Mouse (Mus musculus) kidney, embryonic 16.5 days (tissue): ENCODE results near the gene Smoc1. TPM values are rescaled to one million over a fixed set of nuclear protein-coding genes. Genes with fewer than 3 reads are reported as not detected.

Experiments
- ATAC-seq: fragments of 200-750 bp; cut with Nextera tagmentation; 2 replicates; pipeline ENCODE4 v1.8.0; 2017; ENCODE audit warnings: moderate TSS enrichment; ENCODE audit not compliant: low FRiP score, low TSS enrichment
- H3K27ac ChIP-seq: fragments of 300-500 bp; sonication (generic); 2 replicates; pipeline ENCODE4 v1.5.1; 2014; ENCODE audit warnings: low read length
- H3K27me3 ChIP-seq: fragments of 300-500 bp; sonication (generic); 2 replicates; pipeline ENCODE4 v1.6.1; 2014; ENCODE audit warnings: low read length, control low read depth, mixed read lengths; ENCODE audit not compliant: insufficient read depth
- H3K36me3 ChIP-seq: fragments of 300-500 bp; sonication (generic); 2 replicates; pipeline ENCODE4 v1.6.1; 2014; ENCODE audit warnings: low read length, control low read depth, mixed read lengths; ENCODE audit not compliant: insufficient read depth
- H3K4me1 ChIP-seq: fragments of 300-500 bp; sonication (generic); 2 replicates; pipeline ENCODE4 v1.6.1; 2014; ENCODE audit warnings: low read length, control low read depth, mixed read lengths; ENCODE audit not compliant: insufficient read depth
- H3K4me2 ChIP-seq: fragments of 300-500 bp; sonication (generic); replicated peaks from 2 replicates; pipeline ENCODE4 v1.6.1; 2014; ENCODE audit warnings: low read depth, low read length
- H3K4me3 ChIP-seq: fragments of 300-500 bp; sonication (generic); 2 replicates; pipeline ENCODE4 v1.5.1; 2014; ENCODE audit warnings: mild to moderate bottlenecking, low read length
- H3K9ac ChIP-seq: fragments of 300-500 bp; sonication (generic); replicated peaks from 2 replicates; pipeline ENCODE4 v1.6.1; 2014; ENCODE audit warnings: low read length
- H3K9me3 ChIP-seq: fragments of 300-500 bp; sonication (generic); 2 replicates; pipeline ENCODE4 v1.6.1; 2016; ENCODE audit warnings: low read length, control low read depth
- WGBS: fragments of 180-500 bp; shearing (Covaris S2); extraction: QIAGEN DNeasy Blood & Tissue Kit; methylation state at CpG from one replicate; pipeline ENCODE4 v1.1.7; 2014; 5-methylcytosine and 5-hydroxymethylcytosine counted together
- polyA plus RNA-seq: library from polyadenylated mRNA; unstranded; fragments of >200 nt; fragmentation: Nextera tagmentation; extraction: Ambion mirVana; gene quantifications from 2 replicates; pipeline ENCODE4 v1.2.1, GENCODE M21; 2015

Gene Smoc1
- polyA plus RNA-seq, 1 experiment from 2014 or later = 2.1 TPM

DNA sequence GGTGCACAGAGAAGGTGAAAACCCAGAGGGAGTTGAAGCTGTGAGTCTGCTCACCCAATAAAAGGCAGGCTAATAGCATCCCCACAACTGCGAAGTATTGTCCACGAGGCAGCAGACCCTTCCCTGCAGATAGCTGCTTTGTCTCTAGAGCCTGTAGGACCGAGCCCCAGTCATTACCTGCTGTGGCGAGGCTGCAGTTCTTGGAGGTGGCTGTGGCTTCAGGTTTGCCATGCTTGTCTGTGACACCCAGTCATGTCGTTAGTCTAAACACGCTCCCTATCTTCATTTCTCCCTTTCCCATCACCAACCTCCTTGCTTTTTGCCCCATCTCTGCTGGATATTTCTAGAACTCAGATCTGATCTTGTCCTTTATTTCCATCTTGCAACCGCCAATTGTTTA lies 66.6 kb downstream of the Smoc1 start:
- H3K27me3 ChIP-seq = peaks cover 13% of the 10 kb centered on the region; the same call in 1 of the 2 replicates
- H3K9ac ChIP-seq = no peak overlapping the region
- H3K27ac ChIP-seq = no peak overlapping the region
- H3K4me1 ChIP-seq = no peaks in the 10 kb centered on the region
- no peaks in the 10 kb centered on the region for H3K9me3 ChIP-seq
- no peaks in the 10 kb centered on the region for H3K36me3 ChIP-seq
- no peak for ATAC-seq
- H3K4me3 ChIP-seq = no peak overlapping the region
- no peak overlapping the region for H3K4me2 ChIP-seq
- WGBS = 55% methylated on average over 7 of the region's 7 CpGs

DNA sequence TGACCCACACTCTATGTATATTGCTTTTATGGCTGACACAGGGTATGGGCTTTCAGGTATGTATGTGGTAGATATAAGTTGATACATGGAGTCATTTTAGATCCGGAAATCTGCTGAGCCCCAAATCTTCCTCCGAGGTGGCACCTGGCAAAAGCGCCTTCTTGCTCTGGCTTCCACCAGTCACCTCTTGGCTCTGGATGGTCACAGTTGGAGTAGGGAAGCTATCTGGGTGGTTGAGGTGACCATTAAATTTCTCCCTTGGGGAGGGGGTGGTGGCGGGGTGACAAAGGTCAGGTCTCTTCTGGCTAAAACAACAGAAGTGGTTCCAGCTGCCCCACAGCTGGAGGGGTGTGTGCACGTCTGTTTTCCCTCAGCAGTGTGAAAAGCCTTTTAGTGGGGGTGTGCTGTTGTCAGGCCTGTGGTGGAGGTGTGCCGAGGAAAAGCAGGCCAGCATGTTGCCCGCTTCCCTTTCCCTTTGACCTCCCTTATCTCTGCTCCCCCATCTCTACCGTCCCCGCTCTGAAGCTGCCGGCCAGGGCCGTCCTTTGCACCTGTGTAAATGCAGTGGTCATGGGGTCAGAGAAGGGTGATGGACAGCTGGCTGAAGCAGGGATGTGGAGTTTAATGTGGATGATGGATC lies 68.3 kb downstream of the Smoc1 start:
- H3K4me3 ChIP-seq = no peak overlapping the region
- no peak for ATAC-seq
- H3K27ac ChIP-seq = no peak overlapping the region
- no peaks in the 10 kb centered on the region for H3K36me3 ChIP-seq
- H3K4me1 ChIP-seq = no peaks in the 10 kb centered on the region
- H3K9ac ChIP-seq = no peak overlapping the region
- H3K9me3 ChIP-seq = no peaks in the 10 kb centered on the region
- WGBS = 18% methylated on average over 11 of the region's 11 CpGs
- peaks cover 9% of the 10 kb centered on the region; the same call in 1 of the 2 replicates for H3K27me3 ChIP-seq
- H3K4me2 ChIP-seq = no peak overlapping the region

DNA sequence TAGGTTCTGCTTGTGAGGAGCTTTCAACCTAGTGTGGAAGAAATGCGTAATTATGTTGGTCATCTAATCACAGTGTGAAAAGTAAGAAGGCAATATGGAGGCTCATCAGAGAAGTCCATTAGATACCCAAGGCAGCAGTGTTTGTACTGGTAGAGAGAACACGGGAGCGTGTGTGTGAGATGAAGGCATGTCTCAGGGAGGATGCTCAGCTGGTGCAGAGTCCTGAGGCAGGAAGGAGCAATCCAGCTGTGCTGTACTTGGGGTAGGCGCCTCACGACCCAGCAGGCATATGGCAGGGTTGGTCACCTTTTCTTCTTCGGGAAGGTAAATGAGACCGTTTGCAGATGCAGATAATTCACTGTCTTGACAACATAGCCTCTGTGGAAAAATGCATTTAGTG lies 70.7 kb downstream of the Smoc1 start:
- no peak overlapping the region for H3K27ac ChIP-seq
- H3K4me2 ChIP-seq = no peak overlapping the region
- peaks cover 9% of the 10 kb centered on the region; the same call in 1 of the 2 replicates for H3K27me3 ChIP-seq
- 72% methylated on average over 7 of the region's 7 CpGs for WGBS
- H3K9ac ChIP-seq = no peak overlapping the region
- no peak for ATAC-seq
- no peaks in the 10 kb centered on the region for H3K9me3 ChIP-seq
- no peak overlapping the region for H3K4me3 ChIP-seq
- H3K4me1 ChIP-seq = no peaks in the 10 kb centered on the region
- H3K36me3 ChIP-seq = no peaks in the 10 kb centered on the region

DNA sequence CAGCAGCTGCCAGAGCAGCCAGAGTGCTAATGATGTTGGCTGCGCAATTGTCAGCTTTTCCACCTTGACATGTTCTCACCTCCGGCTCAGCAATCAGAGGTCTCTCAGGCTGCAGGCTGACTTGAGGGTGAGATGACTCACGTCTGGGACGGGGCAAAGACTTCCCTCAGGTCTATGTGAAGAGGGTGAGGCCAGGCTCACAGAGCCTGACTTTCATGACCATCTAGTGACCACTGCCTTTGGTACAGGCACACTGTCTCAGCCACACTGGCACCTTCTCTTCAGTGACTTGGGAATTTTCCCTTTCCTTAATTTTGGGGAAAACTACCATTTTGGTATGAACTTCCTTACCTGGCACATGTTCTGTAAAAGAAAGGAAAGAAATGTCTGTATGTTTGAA lies 71.1 kb downstream of the Smoc1 start:
- H3K9ac ChIP-seq = no peak overlapping the region
- H3K36me3 ChIP-seq = no peaks in the 10 kb centered on the region
- no peak overlapping the region for H3K4me3 ChIP-seq
- no peak for ATAC-seq
- H3K27me3 ChIP-seq = peaks cover 5% of the 10 kb centered on the region; the same call in 1 of the 2 replicates
- no peak overlapping the region for H3K27ac ChIP-seq
- no peaks in the 10 kb centered on the region for H3K9me3 ChIP-seq
- no peaks in the 10 kb centered on the region for H3K4me1 ChIP-seq
- WGBS = 36% methylated on average over 4 of the region's 4 CpGs
- H3K4me2 ChIP-seq = no peak overlapping the region

DNA sequence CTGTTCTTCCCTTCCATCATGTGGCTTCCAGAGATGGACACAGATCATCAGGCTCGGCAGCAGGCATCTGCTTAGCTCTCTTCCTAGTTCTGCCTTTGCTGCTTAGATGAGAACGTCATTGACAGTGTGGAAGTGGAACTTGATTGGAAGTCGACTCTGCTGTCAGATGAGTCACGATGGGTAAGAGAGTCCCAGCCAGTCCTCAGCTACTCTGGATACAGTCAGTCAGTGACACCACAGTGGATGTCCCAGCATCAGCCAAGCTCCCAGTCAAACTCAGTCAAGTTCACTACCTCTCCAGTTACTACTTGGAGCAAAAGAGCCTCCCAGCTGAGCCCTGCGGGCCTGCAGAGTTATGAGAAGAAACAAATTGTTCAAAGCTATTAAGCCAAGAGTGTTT lies 72.6 kb downstream of the Smoc1 start:
- no peak overlapping the region for H3K4me2 ChIP-seq
- no peaks in the 10 kb centered on the region for H3K9me3 ChIP-seq
- no peak overlapping the region for H3K27ac ChIP-seq
- H3K4me1 ChIP-seq = no peaks in the 10 kb centered on the region
- no peaks in the 10 kb centered on the region for H3K36me3 ChIP-seq
- WGBS = 77% methylated on average over 5 of the region's 5 CpGs
- H3K4me3 ChIP-seq = no peak overlapping the region
- ATAC-seq = no peak
- no peak overlapping the region for H3K9ac ChIP-seq
- no peaks in the 10 kb centered on the region for H3K27me3 ChIP-seq

DNA sequence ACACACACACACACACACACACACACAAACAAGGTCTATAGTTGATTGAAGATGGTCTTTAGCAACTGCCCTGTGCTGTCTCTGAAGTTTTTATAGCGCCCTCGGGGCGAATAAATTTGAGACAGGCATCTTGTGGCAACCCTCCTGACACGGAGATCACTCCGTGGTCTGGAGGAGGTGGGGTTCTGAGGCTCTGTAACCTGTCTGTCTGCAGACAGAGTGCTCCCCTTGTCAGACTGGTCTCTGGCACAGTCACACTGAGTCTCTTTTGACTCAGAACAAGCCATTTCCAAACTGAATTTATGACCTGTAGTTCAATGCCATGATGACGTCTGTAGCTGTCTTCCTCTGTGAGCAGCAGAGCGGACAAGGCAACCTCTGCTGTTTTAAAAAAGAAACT lies 75.1 kb downstream of the Smoc1 start:
- Histone ChIP-seq H3K9me3 (no peaks in the 10 kb centered on the region), H3K4me3 (no peak overlapping the region), H3K27me3 (no peaks in the 10 kb centered on the region; the same call in 1 of the 2 replicates), H3K27ac (no peak overlapping the region), H3K9ac (no peak overlapping the region), H3K4me2 (no peak overlapping the region), H3K36me3 (no peaks in the 10 kb centered on the region), H3K4me1 (no peaks in the 10 kb centered on the region)
- ATAC-seq = no peak
- WGBS = 23% methylated on average over 7 of the region's 7 CpGs

DNA sequence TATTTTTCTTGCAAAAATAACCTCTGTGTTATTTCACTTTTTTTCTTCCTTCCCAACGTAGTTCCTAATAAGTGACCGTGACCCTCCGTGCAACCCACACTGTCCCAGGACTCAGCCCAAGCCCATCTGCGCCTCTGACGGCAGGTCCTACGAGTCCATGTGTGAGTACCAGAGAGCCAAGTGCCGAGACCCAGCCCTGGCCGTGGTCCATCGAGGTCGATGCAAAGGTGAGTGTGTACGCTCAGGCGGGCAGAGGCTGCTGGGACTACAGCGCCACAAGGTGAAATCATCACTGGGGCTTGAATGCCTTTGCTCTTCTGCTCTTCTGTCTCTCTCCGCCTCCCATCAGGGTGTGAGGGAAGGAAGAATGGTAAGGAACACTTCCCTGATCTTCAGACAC lies 77.9 kb downstream of the Smoc1 start:
- H3K27ac ChIP-seq = no peak overlapping the region
- H3K36me3 ChIP-seq = no peaks in the 10 kb centered on the region
- 70% methylated on average over 14 of the region's 14 CpGs for WGBS

DNA sequence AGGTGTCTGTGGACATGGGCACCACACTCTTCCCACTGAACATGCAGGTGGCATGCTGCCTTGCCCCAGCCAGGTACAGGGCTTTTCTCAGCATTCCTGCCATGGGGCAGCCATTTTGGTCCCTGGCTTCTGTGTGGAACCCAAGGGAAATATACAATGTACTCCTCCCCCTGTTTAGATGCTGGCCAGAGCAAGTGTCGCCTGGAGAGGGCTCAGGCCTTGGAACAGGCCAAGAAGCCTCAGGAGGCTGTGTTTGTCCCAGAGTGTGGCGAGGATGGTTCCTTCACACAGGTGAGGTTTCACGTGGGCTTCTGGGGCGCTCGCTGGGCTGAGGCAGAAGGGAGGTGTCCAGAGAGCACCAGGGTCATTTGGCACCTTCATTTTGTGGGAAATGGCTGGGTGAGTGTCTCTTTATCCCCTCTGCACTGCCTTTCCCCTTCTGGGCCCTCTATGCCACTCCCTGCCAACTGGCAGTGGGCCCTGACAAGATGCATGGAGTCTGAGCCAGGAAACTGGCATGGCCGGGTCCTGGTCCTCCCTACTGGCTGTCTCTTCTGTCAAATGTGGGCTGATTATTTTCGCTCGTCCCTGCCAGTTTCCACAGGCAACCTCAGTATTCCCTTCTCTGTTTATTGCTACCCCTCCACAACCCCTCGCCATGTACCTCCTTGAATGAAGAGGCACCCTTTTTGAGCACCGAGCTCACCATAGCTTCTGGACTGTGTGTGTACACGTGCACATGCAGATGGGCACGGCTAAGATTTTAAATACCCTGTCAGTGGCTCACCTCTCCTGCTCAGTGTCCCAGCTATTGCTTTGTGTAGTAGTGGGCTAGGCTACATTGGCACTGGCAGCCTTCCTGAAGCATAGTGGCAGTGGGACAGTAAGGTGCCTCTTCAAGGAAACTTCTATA lies 79.4 kb downstream of the Smoc1 start:
- no peak overlapping the region for H3K9ac ChIP-seq
- H3K36me3 ChIP-seq = no peaks in the 10 kb centered on the region
- H3K4me2 ChIP-seq = no peak overlapping the region
- no peaks in the 10 kb centered on the region for H3K4me1 ChIP-seq
- WGBS = 85% methylated on average over 12 of the region's 12 CpGs
- no peaks in the 10 kb centered on the region; the same call in 1 of the 2 replicates for H3K27me3 ChIP-seq
- no peaks in the 10 kb centered on the region for H3K9me3 ChIP-seq
- H3K27ac ChIP-seq = no peak overlapping the region
- no peak overlapping the region for H3K4me3 ChIP-seq
- no peak for ATAC-seq

More for the DNA sequence above, 77.9 kb downstream of the Smoc1 start:
- H3K4me1 ChIP-seq = no peaks in the 10 kb centered on the region
- no peaks in the 10 kb centered on the region; the same call in 1 of the 2 replicates for H3K27me3 ChIP-seq
- H3K4me3 ChIP-seq = no peak overlapping the region
- H3K9me3 ChIP-seq = no peaks in the 10 kb centered on the region
- no peak overlapping the region for H3K9ac ChIP-seq
- H3K4me2 ChIP-seq = no peak overlapping the region
- no peak for ATAC-seq

DNA sequence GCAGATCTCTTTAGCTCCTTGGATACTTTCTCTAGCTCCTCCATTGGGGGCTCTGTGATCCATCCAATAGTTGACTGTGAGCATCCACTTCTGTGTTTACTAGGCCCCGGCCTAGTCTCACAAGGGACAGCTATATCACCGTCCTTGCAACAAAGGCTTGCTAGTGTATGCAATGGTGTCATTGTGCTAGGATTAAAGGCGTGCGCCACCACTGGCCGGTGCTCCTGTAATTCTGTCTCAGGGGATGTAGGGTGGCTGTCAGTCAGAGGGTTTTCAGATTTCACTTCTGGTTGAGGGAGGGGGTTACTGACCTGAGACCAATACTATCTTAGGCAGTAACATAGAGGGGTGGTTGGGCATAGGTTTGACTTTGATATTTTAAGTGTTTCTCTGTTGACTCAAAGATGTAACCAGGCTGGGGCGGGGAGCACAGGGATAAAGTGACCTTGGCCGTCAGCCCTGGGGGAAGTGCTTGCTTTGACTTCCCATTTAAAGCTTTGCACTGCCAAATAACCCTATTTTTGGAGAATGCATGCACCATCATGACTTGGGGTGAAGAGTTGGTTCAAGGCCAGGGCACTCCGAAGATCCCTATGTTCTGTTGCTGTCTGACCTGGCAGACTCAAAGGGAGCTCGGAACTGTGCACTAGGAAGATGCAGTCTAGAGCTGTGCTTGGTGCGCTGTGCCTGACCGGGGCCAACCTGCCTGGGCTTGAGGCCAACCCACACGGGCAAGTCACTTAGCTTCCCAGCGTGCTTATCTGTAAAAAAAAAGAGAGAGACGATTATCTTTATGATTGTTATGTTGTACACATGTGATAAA lies 80.9 kb downstream of the Smoc1 start:
- H3K4me2 ChIP-seq = no peak overlapping the region

More for the DNA sequence above, 80.9 kb downstream of the Smoc1 start:
- WGBS = 83% methylated on average over 13 of the region's 14 CpGs
- no peak for ATAC-seq
- H3K9me3 ChIP-seq = no peaks in the 10 kb centered on the region
- no peaks in the 10 kb centered on the region for H3K36me3 ChIP-seq
- H3K4me3 ChIP-seq = no peak overlapping the region
- no peak overlapping the region for H3K9ac ChIP-seq
- no peaks in the 10 kb centered on the region for H3K4me1 ChIP-seq
- H3K27ac ChIP-seq = no peak overlapping the region
- H3K27me3 ChIP-seq = no peaks in the 10 kb centered on the region; the same call in 1 of the 2 replicates
